Mouse (Mus musculus) heart, postnatal 25 days (tissue): ENCODE measurements around the gene Ugt2a1. TPM values are rescaled to one million over a fixed set of nuclear protein-coding genes. Genes with fewer than 3 reads are reported as not detected.
"Not testable (repeated sequence)": the region's sequence is repeated elsewhere in the genome, so short reads cannot be mapped to it uniquely, and the experiment has no call there.

ENCODE experiments used
- DNase-seq: peaks from one replicate; pipeline ENCODE4 v3.0.0; 2022; ENCODE audit warnings: low spot score
- intact Hi-C: fragments of 180-260 bp; cut with DNase I; formaldehyde crosslinking; loops from one replicate; pipeline ENCODE4 v1.15.1; 2025
- total RNA-seq, 2 experiments: library from RNA; stranded (reverse); gene quantifications; 2 replicates each; pipeline ENCODE4 v1.2.3; 2021

Ugt2a1 gene
- total RNA-seq, result not detected

- intact Hi-C loops, result no loop called here
- DNase-seq, result no peak
These were observed at the start of gene Ugt2a1 for GRCm38 (mm10) chr5:87490771-87491170. Ugt2a1 (minus strand) TSS chr5:87490871.

GRCm38 (mm10) chr5:87538111-87538510 lies 47.4 kb upstream of the Ugt2a1 start, which contains the start of gene Sult1b1:
Sult1b1 (minus strand) TSS chr5:87538195.
- intact Hi-C loops, result no loop called here
- DNase-seq, result no peak

DNA sequence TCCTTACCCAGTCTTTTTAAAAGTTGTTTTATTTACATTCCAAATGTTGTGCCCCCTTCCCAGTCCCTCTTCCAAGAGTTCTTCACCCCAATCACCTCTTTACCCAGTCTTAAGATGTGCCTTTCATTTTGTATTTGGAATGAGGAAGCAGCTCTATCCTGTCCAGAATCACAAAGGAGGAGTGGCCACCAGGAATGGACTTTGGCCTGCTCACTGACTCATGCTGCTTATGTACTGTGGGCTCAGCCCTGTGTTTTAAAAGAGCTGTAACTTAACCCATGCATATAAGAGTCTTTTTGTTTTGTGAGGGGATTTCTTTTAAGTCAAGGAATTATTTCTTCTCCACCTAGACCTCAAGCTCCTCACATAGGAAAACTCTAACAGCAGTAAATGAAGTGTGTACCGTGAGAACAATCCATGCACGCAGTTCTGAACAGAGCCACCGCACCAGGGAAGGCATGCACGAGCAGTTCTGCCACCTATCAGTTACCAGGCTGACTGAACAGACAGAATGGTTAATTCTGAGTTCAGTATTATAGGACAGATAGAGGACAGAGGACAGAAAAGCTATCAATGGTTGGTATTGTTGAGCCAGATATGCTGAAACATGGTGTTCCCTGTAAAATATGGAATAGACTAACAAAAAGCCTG lies 45.4 kb upstream of the Ugt2a1 start:
- intact Hi-C loops, result no loop called here
- DNase-seq, result no peak

DNA sequence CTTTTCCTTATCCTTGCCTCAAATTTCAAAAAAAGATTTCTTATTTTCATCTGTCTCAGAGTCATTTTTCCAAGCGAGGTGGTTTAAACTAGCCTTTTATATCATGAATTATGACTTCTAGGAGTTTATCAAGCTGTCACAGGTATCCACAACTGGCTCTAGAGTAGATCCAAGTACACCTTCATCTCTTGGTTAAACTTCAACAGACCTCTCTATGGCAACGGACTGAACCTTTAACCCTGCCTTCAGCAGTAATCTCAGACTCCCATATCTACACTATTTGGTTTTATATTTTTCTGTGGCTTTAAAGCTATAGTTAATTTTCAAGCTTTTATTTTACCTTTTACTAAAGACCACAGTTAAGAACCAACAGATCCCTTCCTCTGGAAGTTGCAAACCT lies 41.6 kb upstream of the Ugt2a1 start:
- DNase-seq, result no peak
- intact Hi-C loops, result no loop called here

DNA sequence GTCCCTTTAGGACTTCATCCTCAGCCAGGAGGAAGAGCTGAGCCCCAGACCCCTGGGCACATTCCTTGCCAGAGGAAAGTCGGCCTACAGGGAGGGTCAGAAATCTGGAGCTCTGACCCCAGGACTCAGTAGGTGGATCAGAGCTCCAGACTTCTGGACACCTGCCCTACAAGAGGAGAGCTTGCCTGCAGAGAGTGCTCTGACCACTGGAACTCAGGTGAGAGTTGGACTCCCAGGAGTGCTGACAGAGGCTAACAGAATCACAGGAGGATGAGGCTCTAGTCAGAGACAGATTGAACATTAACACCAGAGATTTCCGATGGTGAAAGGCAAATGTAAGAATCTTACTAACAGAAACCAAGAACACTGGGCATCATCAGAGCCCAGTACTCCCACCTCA lies 32.9 kb upstream of the Ugt2a1 start:
- intact Hi-C loops, DNase-seq: not testable (repeated sequence)

- no peak for DNase-seq
- intact Hi-C loops, result no loop called here
These were observed 15.2 kb upstream of the Ugt2a1 start for GRCm38 (mm10) chr5:87505776-87506458.

GRCm38 (mm10) chr5:87502687-87503086 lies 12.0 kb upstream of the Ugt2a1 start:
- DNase-seq, result no peak
- intact Hi-C loops, result no loop called here

GRCm38 (mm10) chr5:87499341-87499740 lies 8.7 kb upstream of the Ugt2a1 start:
- no peak for DNase-seq
- intact Hi-C loops, result no loop called here

- intact Hi-C loops, result no loop called here
- DNase-seq, result no peak
These were observed 8.3 kb upstream of the Ugt2a1 start for GRCm38 (mm10) chr5:87498936-87499335.

DNA sequence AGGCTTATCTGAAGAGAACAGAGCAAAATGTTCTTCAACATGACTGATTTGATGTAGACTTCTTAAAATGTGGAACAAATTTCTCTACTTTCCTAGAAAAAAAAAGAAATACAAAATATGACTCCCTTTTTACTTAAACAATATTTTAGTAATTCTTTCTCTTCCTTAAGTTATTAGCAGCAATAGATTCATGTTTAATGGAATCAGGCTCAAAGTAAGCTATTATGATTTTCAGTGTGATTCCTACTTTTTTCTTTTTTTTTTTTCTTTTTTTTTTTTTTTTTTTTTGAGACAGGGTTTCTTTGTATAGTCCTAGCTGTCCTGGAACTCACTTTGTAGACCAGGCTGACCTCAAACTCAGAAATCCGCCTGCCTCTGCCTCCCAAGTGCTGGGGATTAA lies 4.0 kb downstream of the Ugt2a1 start, which contains the start of gene Gm43638:
TSS of gene Gm43638 (minus strand) at position 101 of the 400 bp plus-strand sequence.
- DNase-seq, intact Hi-C loops: not testable (repeated sequence)

DNA sequence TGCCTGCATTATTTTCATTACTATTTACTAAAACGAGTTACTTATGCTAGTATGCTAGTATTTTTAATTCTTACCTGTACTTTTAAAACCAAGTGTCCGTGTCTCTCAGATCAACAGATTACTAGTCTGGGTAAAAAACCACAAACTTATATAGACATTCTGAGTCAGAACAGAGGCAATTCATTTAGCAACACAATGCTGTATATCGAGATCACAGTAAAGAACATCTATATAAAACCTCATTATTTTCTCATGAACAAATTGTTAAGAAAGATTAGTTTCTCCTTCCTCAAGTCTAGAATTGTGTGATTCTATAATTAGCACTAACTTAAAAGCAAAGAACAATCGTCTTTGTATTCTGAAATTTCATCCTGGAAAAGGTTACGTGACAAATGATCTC lies 8.5 kb downstream of the Ugt2a1 start, which contains the start of gene Ugt2a2:
TSS of gene Ugt2a2 (minus strand) at position 101 of the 400 bp plus-strand sequence.
- no peak for DNase-seq
- intact Hi-C loops, result no loop called here

DNA sequence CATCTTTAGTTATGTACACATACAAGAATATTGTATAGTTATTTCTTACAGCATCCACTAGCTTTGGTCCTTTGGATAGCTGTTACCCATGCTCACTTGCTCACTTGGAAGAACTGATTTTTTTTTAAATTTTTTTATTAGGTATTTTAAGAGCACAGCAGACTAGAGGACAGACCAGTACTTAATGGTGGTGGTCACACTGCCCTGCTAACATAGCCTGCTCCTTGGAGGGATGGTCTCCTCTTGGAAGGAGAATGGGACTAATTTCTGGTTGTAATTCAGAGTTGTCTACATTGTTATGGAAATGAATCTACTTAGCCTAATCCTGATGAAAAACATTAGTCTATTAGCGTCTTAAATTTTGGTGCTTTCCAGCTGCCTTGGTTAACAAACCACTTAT lies 31.9 kb downstream of the Ugt2a1 start:
- no peak for DNase-seq
- intact Hi-C loops, result no loop called here

GRCm38 (mm10) chr5:87457701-87458100 lies 33.0 kb downstream of the Ugt2a1 start:
- intact Hi-C loops, result no loop called here
- DNase-seq, result no peak

- no peak for DNase-seq
- intact Hi-C loops, result no loop called here
These were observed 34.3 kb downstream of the Ugt2a1 start for GRCm38 (mm10) chr5:87456216-87456850.

- intact Hi-C loops, result no loop called here
- DNase-seq, result no peak
These were observed 35.2 kb downstream of the Ugt2a1 start for GRCm38 (mm10) chr5:87455519-87455918.

- intact Hi-C loops, DNase-seq: not testable (repeated sequence)
These were observed 38.2 kb downstream of the Ugt2a1 start for GRCm38 (mm10) chr5:87452514-87452913.

DNA sequence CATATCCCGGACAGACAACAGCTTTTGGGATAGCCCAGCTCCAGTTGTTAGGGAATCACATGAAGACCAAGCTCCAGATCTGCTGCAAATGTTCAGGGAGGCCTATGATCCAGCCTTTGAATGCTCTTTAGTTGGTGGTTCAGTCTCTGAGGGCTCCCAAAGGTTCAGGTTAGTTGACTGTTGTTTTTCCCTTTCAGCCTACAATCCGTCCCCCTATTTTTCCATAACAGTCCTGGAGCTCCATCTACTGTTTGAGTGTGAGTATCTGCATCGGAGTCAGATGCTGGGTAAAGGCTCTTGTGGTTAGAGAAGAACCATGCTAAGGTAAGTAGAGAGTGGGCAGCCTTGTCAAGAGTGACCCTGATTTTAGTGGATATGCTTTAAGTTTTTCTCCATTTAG lies 54.4 kb downstream of the Ugt2a1 start:
- intact Hi-C loops, result no loop called here
- DNase-seq, result no peak

DNA sequence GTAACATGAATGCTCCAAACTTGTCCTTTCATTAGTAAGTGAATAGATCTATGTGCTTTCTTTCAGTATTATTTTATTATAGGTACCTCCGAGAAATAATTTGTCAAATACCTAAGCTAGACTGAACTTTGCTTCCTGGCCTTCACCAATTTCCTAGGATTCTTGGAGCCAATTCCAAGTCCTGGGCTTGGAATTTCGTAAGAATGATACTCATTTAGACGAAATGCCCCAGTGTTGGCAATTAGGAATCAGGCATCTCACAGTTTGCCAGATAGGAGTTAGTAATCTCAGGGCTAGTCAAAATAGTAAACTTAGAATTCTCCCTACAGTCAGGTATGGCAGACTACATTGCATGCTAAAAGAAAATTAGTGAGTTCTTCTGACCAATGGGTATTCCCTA lies 65.0 kb downstream of the Ugt2a1 start:
- intact Hi-C loops, result no loop called here
- no peak for DNase-seq

DNA sequence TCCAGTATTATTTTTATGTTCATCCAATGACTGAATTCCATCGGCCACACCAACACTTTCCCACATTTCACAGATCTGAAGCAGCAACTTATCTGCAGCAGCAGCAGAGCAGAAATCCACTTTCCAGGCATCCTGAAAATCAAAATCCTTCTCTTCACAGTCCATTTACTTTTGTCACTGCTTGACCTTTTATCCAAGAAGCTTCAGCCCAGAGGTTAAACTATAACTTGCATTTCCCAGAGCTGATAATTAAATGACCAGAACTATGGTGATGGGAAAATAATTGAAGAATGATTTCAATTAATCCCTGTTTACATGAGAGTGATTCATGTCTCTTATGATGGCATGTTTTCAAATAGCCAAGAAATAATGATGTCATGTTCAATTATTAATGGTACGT lies 66.6 kb downstream of the Ugt2a1 start, which contains the start of gene Ugt2b38:
TSS of gene Ugt2b38 (minus strand) at position 163 of the 400 bp plus-strand sequence.
- DNase-seq, intact Hi-C loops: not testable (repeated sequence)
